Mouse (Mus musculus): Measurements from ENCODE around the gene 1700013G24Rik.

DNA sequence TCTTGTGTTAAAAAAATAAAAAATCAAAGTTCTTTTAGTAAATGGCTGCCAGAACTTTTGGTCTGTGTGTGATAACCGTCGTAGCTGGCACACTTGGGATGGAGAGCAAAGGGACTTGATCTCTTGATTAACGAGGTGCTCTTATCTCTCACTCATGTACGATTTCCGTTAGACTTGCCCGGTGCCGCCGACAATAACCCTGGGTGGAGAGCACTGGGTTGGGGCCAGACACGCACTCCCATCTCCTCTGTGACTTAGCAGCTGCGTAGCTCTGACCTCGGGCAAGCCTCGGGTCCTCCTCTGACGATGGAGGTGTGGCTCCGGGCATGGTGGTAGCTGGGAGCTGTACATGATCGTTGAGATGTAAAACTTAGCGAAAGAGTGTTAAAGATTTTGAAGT is 30.8 kb downstream of the 1700013G24Rik start:
- TF ChIP-seq POLR2A (IDR thresholded peaks at IDR 0.05; ENCODE audit: low read depth, low read length) (no peak), CTCF (IDR thresholded peaks at IDR 0.05; ENCODE audit: extremely low read depth, insufficient read length, insufficient replicate concordance, low read depth, low read length) (no peak)
